Mouse (Mus musculus): Measurements from ENCODE around the gene Fhad1.
"Not testable (repeated sequence)": the region's sequence is repeated elsewhere in the genome, so short reads cannot be mapped to it uniquely, and the experiment has no call there.

Fhad1 gene

GRCm38 (mm10) chr4:142008206-142008605 lies 6.7 kb downstream of the Fhad1 start:
- Histone ChIP-seq H3K36me3 (ENCODE audit: control insufficient read depth, insufficient read depth, low read length, poor library complexity, severe bottlenecking) (no peaks in the 10 kb centered on the region), H3K27me3 (ENCODE audit: control insufficient read depth, insufficient read depth, low read length, poor library complexity, severe bottlenecking) (no peaks in the 10 kb centered on the region)
- DNase-seq (ENCODE audit: low read depth, low spot score): no peak

GRCm38 (mm10) chr4:142000581-142000980 lies 14.3 kb downstream of the Fhad1 start:
- Histone ChIP-seq H3K36me3 (ENCODE audit: control insufficient read depth, insufficient read depth, low read length, poor library complexity, severe bottlenecking) (no peaks in the 10 kb centered on the region), H3K27me3 (ENCODE audit: control insufficient read depth, insufficient read depth, low read length, poor library complexity, severe bottlenecking) (no peaks in the 10 kb centered on the region)
- DNase-seq (ENCODE audit: low read depth, low spot score): no peak

- no peaks in the 10 kb centered on the region for H3K27me3 ChIP-seq (ENCODE audit: control insufficient read depth, insufficient read depth, low read length, poor library complexity, severe bottlenecking)
- no peak for DNase-seq (ENCODE audit: low read depth, low spot score)
- no peaks in the 10 kb centered on the region for H3K36me3 ChIP-seq (ENCODE audit: control insufficient read depth, insufficient read depth, low read length, poor library complexity, severe bottlenecking)
Observed at GRCm38 (mm10) chr4:141999494-142000074, 15.3 kb downstream of the Fhad1 start.

- Histone ChIP-seq H3K36me3 (ENCODE audit: control insufficient read depth, insufficient read depth, low read length, poor library complexity, severe bottlenecking) (no peaks in the 10 kb centered on the region), H3K27me3 (ENCODE audit: control insufficient read depth, insufficient read depth, low read length, poor library complexity, severe bottlenecking) (no peaks in the 10 kb centered on the region)
- peak; percentile 31 for DNase-seq (ENCODE audit: low read depth, low spot score)
Observed at GRCm38 (mm10) chr4:141998282-141998821, 16.5 kb downstream of the Fhad1 start.

GRCm38 (mm10) chr4:141996880-141997279 lies 18.0 kb downstream of the Fhad1 start:
- DNase-seq (ENCODE audit: low read depth, low spot score): no peak
- Histone ChIP-seq H3K27me3 (ENCODE audit: control insufficient read depth, insufficient read depth, low read length, poor library complexity, severe bottlenecking) (no peaks in the 10 kb centered on the region), H3K36me3 (ENCODE audit: control insufficient read depth, insufficient read depth, low read length, poor library complexity, severe bottlenecking) (no peaks in the 10 kb centered on the region)

GRCm38 (mm10) chr4:141996086-141996485 lies 18.8 kb downstream of the Fhad1 start:
- DNase-seq (ENCODE audit: low read depth, low spot score): no peak
- no peaks in the 10 kb centered on the region for H3K36me3 ChIP-seq (ENCODE audit: control insufficient read depth, insufficient read depth, low read length, poor library complexity, severe bottlenecking)
- H3K27me3 ChIP-seq (ENCODE audit: control insufficient read depth, insufficient read depth, low read length, poor library complexity, severe bottlenecking): no peaks in the 10 kb centered on the region

- not testable (repeated sequence) for H3K36me3 ChIP-seq (ENCODE audit: control insufficient read depth, insufficient read depth, low read length, poor library complexity, severe bottlenecking); H3K27me3 ChIP-seq (ENCODE audit: control insufficient read depth, insufficient read depth, low read length, poor library complexity, severe bottlenecking); DNase-seq (ENCODE audit: low read depth, low spot score)
Observed at GRCm38 (mm10) chr4:141994062-141994471, 20.8 kb downstream of the Fhad1 start.

GRCm38 (mm10) chr4:141993347-141994061 lies 21.4 kb downstream of the Fhad1 start:
- Histone ChIP-seq H3K27me3 (ENCODE audit: control insufficient read depth, insufficient read depth, low read length, poor library complexity, severe bottlenecking) (no peaks in the 10 kb centered on the region), H3K36me3 (ENCODE audit: control insufficient read depth, insufficient read depth, low read length, poor library complexity, severe bottlenecking) (no peaks in the 10 kb centered on the region)
- DNase-seq (ENCODE audit: low read depth, low spot score): no peak

- no peak for DNase-seq (ENCODE audit: low read depth, low spot score)
- H3K36me3 ChIP-seq (ENCODE audit: control insufficient read depth, insufficient read depth, low read length, poor library complexity, severe bottlenecking): no peaks in the 10 kb centered on the region
- H3K27me3 ChIP-seq (ENCODE audit: control insufficient read depth, insufficient read depth, low read length, poor library complexity, severe bottlenecking): no peaks in the 10 kb centered on the region
Observed at GRCm38 (mm10) chr4:141992530-141993204, 22.2 kb downstream of the Fhad1 start.

GRCm38 (mm10) chr4:141988178-141988577 lies 26.7 kb downstream of the Fhad1 start:
- Histone ChIP-seq H3K36me3 (ENCODE audit: control insufficient read depth, insufficient read depth, low read length, poor library complexity, severe bottlenecking) (no peaks in the 10 kb centered on the region), H3K27me3 (ENCODE audit: control insufficient read depth, insufficient read depth, low read length, poor library complexity, severe bottlenecking) (no peaks in the 10 kb centered on the region)
- DNase-seq (ENCODE audit: low read depth, low spot score): no peak

GRCm38 (mm10) chr4:141983689-141984088 lies 31.2 kb downstream of the Fhad1 start:
- DNase-seq (ENCODE audit: low read depth, low spot score): no peak
- Histone ChIP-seq H3K27me3 (ENCODE audit: control insufficient read depth, insufficient read depth, low read length, poor library complexity, severe bottlenecking) (no peaks in the 10 kb centered on the region), H3K36me3 (ENCODE audit: control insufficient read depth, insufficient read depth, low read length, poor library complexity, severe bottlenecking) (no peaks in the 10 kb centered on the region)

- Histone ChIP-seq H3K27me3 (ENCODE audit: control insufficient read depth, insufficient read depth, low read length, poor library complexity, severe bottlenecking) (no peaks in the 10 kb centered on the region), H3K36me3 (ENCODE audit: control insufficient read depth, insufficient read depth, low read length, poor library complexity, severe bottlenecking) (no peaks in the 10 kb centered on the region)
- no peak for DNase-seq (ENCODE audit: low read depth, low spot score)
Observed at GRCm38 (mm10) chr4:141981475-141981874, 33.4 kb downstream of the Fhad1 start.

- H3K36me3 ChIP-seq (ENCODE audit: control insufficient read depth, insufficient read depth, low read length, poor library complexity, severe bottlenecking): no peaks in the 10 kb centered on the region
- DNase-seq (ENCODE audit: low read depth, low spot score): no peak
- H3K27me3 ChIP-seq (ENCODE audit: control insufficient read depth, insufficient read depth, low read length, poor library complexity, severe bottlenecking): no peaks in the 10 kb centered on the region
Observed at GRCm38 (mm10) chr4:141978582-141978981, 36.3 kb downstream of the Fhad1 start.

GRCm38 (mm10) chr4:141977346-141977745 lies 37.5 kb downstream of the Fhad1 start:
- no peak for DNase-seq (ENCODE audit: low read depth, low spot score)
- H3K27me3 ChIP-seq (ENCODE audit: control insufficient read depth, insufficient read depth, low read length, poor library complexity, severe bottlenecking): no peaks in the 10 kb centered on the region
- no peaks in the 10 kb centered on the region for H3K36me3 ChIP-seq (ENCODE audit: control insufficient read depth, insufficient read depth, low read length, poor library complexity, severe bottlenecking)

GRCm38 (mm10) chr4:141976163-141976562 lies 38.7 kb downstream of the Fhad1 start:
- DNase-seq (ENCODE audit: low read depth, low spot score): peak; percentile 32
- H3K36me3 ChIP-seq (ENCODE audit: control insufficient read depth, insufficient read depth, low read length, poor library complexity, severe bottlenecking): no peaks in the 10 kb centered on the region
- H3K27me3 ChIP-seq (ENCODE audit: control insufficient read depth, insufficient read depth, low read length, poor library complexity, severe bottlenecking): no peaks in the 10 kb centered on the region
